Mouse (Mus musculus): ENCODE data around the gene Mob3a. TPM values are rescaled to one million over a fixed set of nuclear protein-coding genes. Genes with fewer than 3 reads are reported as not detected.
A peak's percentile ranks its signal among the peaks of the same experiment; 100 is the strongest.

Gene Mob3a
- polyA plus RNA-seq, 1 experiment from 2014 or later = 17.3 TPM

GRCm38 (mm10) chr10:80703643-80704042, 1.9 kb upstream of the Mob3a start:
- Histone ChIP-seq H3K9me3 (ENCODE audit: low read length) (no peaks in the 10 kb centered on the region), H3K27ac (ENCODE audit: low read depth) (no peak overlapping the region; the same call in 1 of the 2 replicates), H3K4me3 (ENCODE audit: low read depth, low read length) (peak overlapping the region; percentile 64), H3K9ac (replicated peaks) (peak overlapping the region; percentile 80), H3K27me3 (ENCODE audit: insufficient read depth, low read length) (no peaks in the 10 kb centered on the region), H3K4me1 (ENCODE audit: insufficient read depth) (peaks cover 41% of the 10 kb centered on the region), H3K4me2 (ENCODE audit: low read depth, low read length) (peak overlapping the region; percentile 92), H3K36me3 (replicated peaks; ENCODE audit: insufficient read depth, low read length) (peaks cover 27% of the 10 kb centered on the region)
- DNase-seq = no peak
- no peak for ATAC-seq
- 88% methylated on average over 5 of the region's 5 CpGs for WGBS (ENCODE audit: insufficient replicate concordance)
- TF ChIP-seq CTCF (IDR thresholded peaks at IDR 0.05; ENCODE audit: low read depth) = no peak
- no peak for TF ChIP-seq EP300 (IDR thresholded peaks at IDR 0.05; ENCODE audit: low read depth)

DNA sequence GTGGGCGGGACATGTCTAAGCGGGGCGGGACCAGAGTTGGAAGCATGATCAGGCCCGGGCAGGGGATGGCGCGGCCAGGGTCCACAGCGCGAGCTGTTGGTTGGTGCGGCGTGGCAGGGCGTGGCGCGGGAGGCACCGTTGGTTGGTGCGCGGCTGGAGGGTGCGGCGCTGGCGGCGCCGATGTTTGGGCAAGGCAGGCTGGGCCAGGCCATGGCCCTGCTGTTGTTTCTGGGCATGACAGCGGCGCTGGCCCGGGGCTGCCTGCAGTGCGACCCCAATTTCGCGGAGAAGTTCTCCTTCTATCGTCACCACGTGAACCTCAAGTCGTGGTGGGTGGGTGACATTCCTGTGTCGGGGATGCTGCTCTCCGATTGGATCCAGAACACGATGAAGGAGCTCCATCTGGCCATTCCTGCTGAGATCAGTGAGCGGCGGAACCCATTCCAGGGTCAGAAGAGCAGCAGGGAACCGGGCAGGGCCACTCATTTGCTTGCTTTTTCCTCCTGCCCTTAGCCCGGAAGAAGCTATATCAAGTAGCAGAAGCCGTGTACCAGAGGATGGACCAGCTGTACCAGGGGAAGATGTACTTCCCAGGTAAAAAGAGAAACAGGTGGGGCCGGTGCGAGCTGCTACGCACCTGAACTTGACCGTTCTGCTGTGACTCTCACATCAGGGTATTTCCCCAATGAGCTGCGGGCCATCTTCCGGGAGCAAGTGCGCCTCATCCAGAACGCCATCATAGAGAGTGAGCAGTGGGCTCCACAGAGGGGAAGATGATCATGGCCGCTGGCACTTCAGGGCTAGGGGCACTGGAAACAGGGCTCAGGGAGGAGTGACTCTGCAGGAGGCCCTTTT, 986 bp upstream of the Mob3a start:
- Histone ChIP-seq H3K9ac (replicated peaks) (peak overlapping the region; percentile 80), H3K4me3 (ENCODE audit: low read depth, low read length) (peak overlapping the region; percentile 64), H3K27me3 (ENCODE audit: insufficient read depth, low read length) (no peaks in the 10 kb centered on the region), H3K27ac (ENCODE audit: low read depth) (peak overlapping the region; percentile 96), H3K4me2 (ENCODE audit: low read depth, low read length) (peak overlapping the region; percentile 92), H3K36me3 (replicated peaks; ENCODE audit: insufficient read depth, low read length) (peaks cover 18% of the 10 kb centered on the region), H3K4me1 (ENCODE audit: insufficient read depth) (peaks cover 50% of the 10 kb centered on the region), H3K9me3 (ENCODE audit: low read length) (no peaks in the 10 kb centered on the region)
- WGBS (ENCODE audit: insufficient replicate concordance) = 3% methylated on average over 38 of the region's 47 CpGs
- ATAC-seq (peak; percentile 82), DNase-seq (peak; percentile 97)
- 0 out of 2 replicates have a peak, but pooled peaks have one; percentile 15 for TF ChIP-seq CTCF (IDR thresholded peaks at IDR 0.05; ENCODE audit: low read depth)
- no peak for TF ChIP-seq EP300 (IDR thresholded peaks at IDR 0.05; ENCODE audit: low read depth)

DNA sequence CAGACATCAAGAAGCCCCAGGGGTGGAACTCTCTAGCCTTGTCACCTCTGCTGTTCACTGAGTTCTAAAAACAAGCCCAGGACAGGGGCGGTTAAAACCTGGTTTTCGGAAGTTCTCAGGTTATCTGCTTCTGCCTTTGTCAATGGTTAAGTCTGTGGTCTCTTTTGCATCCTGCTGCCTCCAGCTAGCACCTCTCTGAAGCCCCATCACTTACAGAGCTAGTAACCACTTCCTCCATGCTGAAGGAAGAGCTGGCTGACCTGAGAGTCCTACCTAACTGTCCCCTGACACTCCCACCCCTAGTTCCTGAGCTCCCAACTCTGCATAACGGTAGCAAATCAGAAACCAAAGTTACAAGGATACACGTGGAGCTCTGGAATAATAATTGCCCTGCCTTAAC, 1.0 kb downstream of the Mob3a start:
- peaks cover 4% of the 10 kb centered on the region; the same call in 1 of the 2 replicates for H3K36me3 ChIP-seq (replicated peaks; ENCODE audit: insufficient read depth, low read length)
- 15% methylated on average over 4 of the region's 4 CpGs for WGBS (ENCODE audit: insufficient replicate concordance)
- ATAC-seq (no peak), DNase-seq (no peak)
- H3K27me3 ChIP-seq (ENCODE audit: insufficient read depth, low read length) = no peaks in the 10 kb centered on the region
- peak overlapping the region; percentile 80 for H3K9ac ChIP-seq (replicated peaks)
- peak overlapping the region; percentile 92 for H3K4me2 ChIP-seq (ENCODE audit: low read depth, low read length)
- H3K4me3 ChIP-seq (ENCODE audit: low read depth, low read length) = peak overlapping the region; percentile 64
- no peak for TF ChIP-seq EP300 (IDR thresholded peaks at IDR 0.05; ENCODE audit: low read depth)
- TF ChIP-seq CTCF (IDR thresholded peaks at IDR 0.05; ENCODE audit: low read depth) = no peak
- peak overlapping the region; percentile 96 for H3K27ac ChIP-seq (ENCODE audit: low read depth)
- H3K9me3 ChIP-seq (ENCODE audit: low read length) = no peaks in the 10 kb centered on the region
- peaks cover 69% of the 10 kb centered on the region for H3K4me1 ChIP-seq (ENCODE audit: insufficient read depth)

GRCm38 (mm10) chr10:80700038-80700504, 1.7 kb downstream of the Mob3a start:
- TF ChIP-seq CTCF (IDR thresholded peaks at IDR 0.05; ENCODE audit: low read depth) = no peak
- TF ChIP-seq EP300 (IDR thresholded peaks at IDR 0.05; ENCODE audit: low read depth) = no peak
- WGBS (ENCODE audit: insufficient replicate concordance) = 50% methylated on average over 7 of the region's 7 CpGs

DNA sequence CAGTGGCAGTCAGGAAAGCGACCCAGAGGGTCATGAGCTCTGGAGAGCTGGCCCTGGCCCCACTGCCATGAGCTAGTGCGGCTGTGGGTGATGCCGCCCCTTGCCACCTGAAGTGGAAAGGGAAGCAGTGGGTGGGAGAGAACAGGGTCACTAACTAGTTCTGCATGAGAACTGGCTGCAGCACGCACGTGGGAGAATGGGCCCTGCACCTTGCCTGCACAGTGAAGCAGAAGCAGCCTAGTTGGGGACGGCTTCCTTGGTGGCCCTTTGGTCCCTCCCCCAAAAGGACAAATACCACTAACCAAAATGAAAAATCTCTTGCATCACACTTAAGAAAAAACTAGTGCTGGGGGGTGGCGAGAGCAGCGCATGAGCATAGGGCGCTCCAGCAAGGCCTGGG, 3.2 kb downstream of the Mob3a start:
- Histone ChIP-seq H3K4me1 (ENCODE audit: insufficient read depth) (peaks cover 85% of the 10 kb centered on the region), H3K36me3 (replicated peaks; ENCODE audit: insufficient read depth, low read length) (peaks cover 10% of the 10 kb centered on the region), H3K27ac (ENCODE audit: low read depth) (peak overlapping the region; percentile 80; the same call in 1 of the 2 replicates), H3K9ac (replicated peaks) (peak overlapping the region; percentile 61), H3K4me3 (ENCODE audit: low read depth, low read length) (no peak overlapping the region), H3K9me3 (ENCODE audit: low read length) (no peaks in the 10 kb centered on the region), H3K27me3 (ENCODE audit: insufficient read depth, low read length) (no peaks in the 10 kb centered on the region), H3K4me2 (ENCODE audit: low read depth, low read length) (peak overlapping the region; percentile 65)
- DNase-seq = no peak
- WGBS (ENCODE audit: insufficient replicate concordance) = 59% methylated on average over 9 of the region's 9 CpGs
- no peak for ATAC-seq
- TF ChIP-seq CTCF (IDR thresholded peaks at IDR 0.05; ENCODE audit: low read depth) (no peak), EP300 (IDR thresholded peaks at IDR 0.05; ENCODE audit: low read depth) (no peak)

More at GRCm38 (mm10) chr10:80700038-80700504, 1.7 kb downstream of the Mob3a start:
- no peak for DNase-seq
- H3K9me3 ChIP-seq (ENCODE audit: low read length) = no peaks in the 10 kb centered on the region
- peaks cover 75% of the 10 kb centered on the region for H3K4me1 ChIP-seq (ENCODE audit: insufficient read depth)
- peak overlapping the region; percentile 64; the same call in 1 of the 2 replicates for H3K4me3 ChIP-seq (ENCODE audit: low read depth, low read length)
- peak overlapping the region; percentile 92 for H3K4me2 ChIP-seq (ENCODE audit: low read depth, low read length)
- peak overlapping the region; percentile 80 for H3K9ac ChIP-seq (replicated peaks)
- ATAC-seq = no peak
- H3K36me3 ChIP-seq (replicated peaks; ENCODE audit: insufficient read depth, low read length) = peaks cover 2% of the 10 kb centered on the region; the same call in 1 of the 2 replicates
- no peaks in the 10 kb centered on the region for H3K27me3 ChIP-seq (ENCODE audit: insufficient read depth, low read length)
- H3K27ac ChIP-seq (ENCODE audit: low read depth) = peak overlapping the region; percentile 96; the same call in 1 of the 2 replicates

DNA sequence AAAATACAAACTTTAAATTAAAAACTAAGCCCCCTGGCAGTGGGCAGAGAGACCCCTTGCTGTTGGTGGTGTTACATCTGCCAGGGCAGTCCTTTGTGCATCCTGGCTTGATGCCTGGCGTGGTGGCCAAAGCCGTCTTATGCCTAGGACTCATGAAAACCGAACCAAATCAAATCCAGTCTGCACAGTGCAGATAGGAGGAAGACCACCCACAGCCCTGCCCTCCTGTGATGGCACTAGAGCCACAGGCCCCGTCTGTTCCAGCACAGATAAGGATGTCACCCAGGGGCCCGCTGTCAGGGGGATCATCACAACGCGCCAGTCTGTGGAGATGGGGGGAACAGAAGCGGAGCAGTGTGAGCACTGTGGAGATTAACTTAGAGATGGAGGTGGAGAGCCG, 4.0 kb downstream of the Mob3a start:
- H3K4me1 ChIP-seq (ENCODE audit: insufficient read depth) = peaks cover 85% of the 10 kb centered on the region
- ATAC-seq = peak; percentile 13
- peak overlapping the region; percentile 80 for H3K27ac ChIP-seq (ENCODE audit: low read depth)
- TF ChIP-seq CTCF (IDR thresholded peaks at IDR 0.05; ENCODE audit: low read depth) (no peak), EP300 (IDR thresholded peaks at IDR 0.05; ENCODE audit: low read depth) (peak; percentile 96)
- WGBS (ENCODE audit: insufficient replicate concordance) = 41% methylated on average over 9 of the region's 9 CpGs
- H3K27me3 ChIP-seq (ENCODE audit: insufficient read depth, low read length) = no peaks in the 10 kb centered on the region
- peak overlapping the region; percentile 18; the same call in 1 of the 2 replicates for H3K4me3 ChIP-seq (ENCODE audit: low read depth, low read length)
- peak overlapping the region; percentile 65 for H3K4me2 ChIP-seq (ENCODE audit: low read depth, low read length)
- H3K9ac ChIP-seq (replicated peaks) = peak overlapping the region; percentile 61
- peak; percentile 77 for DNase-seq
- no peaks in the 10 kb centered on the region for H3K9me3 ChIP-seq (ENCODE audit: low read length)
- peaks cover 10% of the 10 kb centered on the region for H3K36me3 ChIP-seq (replicated peaks; ENCODE audit: insufficient read depth, low read length)
